Mouse (Mus musculus) embryonic fibroblast, embryonic 13.5 days (primary cell): ENCODE measurements at regions not wholly inside any gene's neighbourhood (a gene's known extent, or its start where the extent isn't known, plus 50 kb on each side); places are given as distances from the start of the nearest gene placed in this dataset.

ENCODE experiments used
- CTCF ChIP-seq: IDR thresholded peaks from 2 replicates; pipeline ENCODE4 v1.5.1; 2011; ENCODE audit warnings: mild to moderate bottlenecking, control low read depth, low read length, moderate library complexity, borderline replicate concordance; ENCODE audit not compliant: insufficient read depth
- POLR2A ChIP-seq: IDR thresholded peaks from 2 replicates; pipeline ENCODE4 v1.6.1; 2011; ENCODE audit warnings: low read depth, mild to moderate bottlenecking, control low read depth, low read length, moderate library complexity

DNA sequence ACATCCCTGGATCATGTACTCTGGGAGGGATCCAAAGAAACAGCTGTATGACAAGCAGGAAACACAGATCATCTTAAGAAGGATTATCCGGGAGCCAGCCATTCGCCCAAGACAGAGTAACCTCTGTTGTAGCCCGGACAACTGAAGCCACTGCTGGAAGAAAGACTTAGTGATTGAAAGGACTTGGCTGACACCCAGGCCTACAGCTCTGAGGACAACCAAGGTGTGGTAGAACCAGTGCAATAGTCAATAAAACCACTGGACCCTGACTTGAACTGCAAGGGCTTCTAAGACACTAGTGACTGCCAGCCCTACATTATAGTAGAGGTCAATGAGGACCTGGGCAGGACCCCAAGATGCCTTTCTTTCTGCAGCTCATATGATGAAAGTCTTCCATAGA lies 78.3 kb upstream of the Klf12 start:
- no peak for TF ChIP-seq CTCF
- no peak for TF ChIP-seq POLR2A
